Mouse (Mus musculus): ENCODE results near the gene Mcemp1.

DNA sequence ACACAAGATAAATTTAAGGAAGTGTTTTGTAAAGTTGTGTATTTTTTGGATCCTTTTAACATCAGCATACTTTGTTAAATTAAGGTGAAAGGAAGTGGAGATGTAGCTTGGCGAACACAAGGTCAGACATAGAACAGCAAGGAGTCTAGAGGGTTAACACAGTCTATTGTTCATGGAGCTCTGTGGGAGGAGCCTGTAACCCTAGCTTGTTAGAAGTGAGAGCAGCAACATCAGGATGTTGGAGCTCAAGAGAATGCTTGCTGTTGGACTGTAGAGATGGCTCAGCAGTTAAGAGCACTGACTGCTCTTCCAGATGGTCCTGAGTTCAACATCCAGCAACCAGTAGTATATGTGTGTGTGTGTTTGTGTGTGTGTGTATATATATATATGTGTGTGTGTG, 16.6 kb upstream of the Mcemp1 start:
- TF ChIP-seq POLR2A (IDR thresholded peaks at IDR 0.05; ENCODE audit: low read depth, low read length) (no peak), CTCF (conservative IDR thresholded peaks at IDR 0.05; ENCODE audit: insufficient read depth, insufficient read length, low read depth, low read length) (no peak)

Measured in kidney, adult 2 months (tissue).